Mouse (Mus musculus) retina, postnatal 7 days (tissue): Measurements from ENCODE around the gene Parg.
"Not testable (repeated sequence)": the region's sequence is repeated elsewhere in the genome, so short reads cannot be mapped to it uniquely, and the experiment has no call there.

ENCODE experiments used
- DNase-seq: peaks from one replicate; pipeline ENCODE4 v3.0.0-alpha.2; 2012; ENCODE audit warnings: low read depth, low spot score

Gene Parg

DNA sequence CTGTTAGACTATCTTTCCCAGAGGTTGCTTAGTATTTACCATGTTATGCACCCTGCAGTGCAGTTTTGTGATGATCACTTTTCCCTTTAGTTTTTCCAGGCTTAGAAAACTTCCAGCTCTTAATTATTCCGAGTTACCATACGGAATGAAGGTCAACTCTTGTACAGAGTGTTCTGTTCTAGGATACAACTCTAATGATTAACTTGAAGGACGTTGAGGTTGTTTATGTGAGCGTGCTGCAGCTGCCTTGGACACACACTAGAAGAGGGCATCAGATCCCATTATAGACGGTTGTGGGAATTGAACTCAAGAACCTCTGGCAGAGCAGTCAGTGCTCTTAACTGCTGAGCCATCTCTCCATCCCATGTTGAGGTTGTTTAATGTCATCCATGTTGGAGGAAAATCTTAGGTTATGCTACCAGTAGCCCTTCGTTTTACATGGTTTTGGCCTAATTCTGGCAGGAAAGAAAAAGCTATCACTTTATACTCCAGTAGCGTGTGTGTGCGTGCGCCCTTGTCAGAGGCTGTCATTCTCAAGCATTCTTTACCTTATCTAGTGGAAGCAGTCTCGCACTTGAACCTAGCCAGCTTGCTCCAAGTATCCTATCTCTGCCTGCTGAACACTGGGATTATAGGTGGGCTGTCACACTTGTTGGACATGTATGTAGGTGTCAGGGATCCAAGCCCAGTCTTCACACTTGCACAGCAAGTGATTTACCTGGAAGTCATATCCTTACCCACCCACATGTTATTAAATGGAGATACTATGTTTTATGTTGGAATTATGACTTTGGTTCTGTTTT, 22.2 kb upstream of the Parg start:
- DNase-seq, result no peak

DNA sequence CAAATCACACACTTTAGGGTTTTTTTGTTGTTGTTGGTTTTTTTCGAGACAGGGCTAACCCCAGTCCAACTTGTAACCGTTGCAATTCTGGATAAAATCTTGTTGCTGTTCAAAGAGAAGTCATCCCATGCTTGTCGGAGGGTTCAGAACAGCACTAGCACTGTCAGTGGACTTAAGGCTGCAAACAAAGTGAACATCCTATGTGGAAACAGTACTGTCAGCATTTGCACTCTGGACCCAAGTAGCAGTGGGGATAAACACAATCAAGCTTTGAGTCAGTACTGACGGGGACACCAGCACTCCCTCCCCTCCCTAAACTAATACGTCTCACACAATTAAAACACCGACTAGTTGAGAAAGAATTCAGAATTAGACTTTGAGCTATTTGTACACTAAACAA, 20.9 kb upstream of the Parg start:
- DNase-seq, result no peak

DNA sequence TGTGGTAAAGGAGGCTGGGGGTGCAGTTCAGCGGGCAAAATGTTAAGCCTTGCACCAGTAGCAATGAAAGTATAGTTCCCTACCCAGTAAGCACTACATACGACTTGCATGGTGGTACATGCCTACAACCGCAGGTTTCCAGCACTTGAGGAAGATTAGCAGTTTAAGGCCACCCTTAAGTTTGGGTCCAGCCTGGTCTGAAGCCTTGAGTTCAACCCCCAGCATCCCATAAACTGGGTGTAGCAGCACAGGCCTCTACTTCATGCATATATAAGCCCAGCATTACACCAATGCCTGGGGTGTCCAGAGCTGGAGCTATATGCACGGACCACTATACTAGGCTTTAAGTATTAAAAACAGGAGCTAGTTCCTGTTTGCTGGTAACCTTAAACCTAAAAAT, 17.9 kb upstream of the Parg start:
- DNase-seq, result no peak

DNA sequence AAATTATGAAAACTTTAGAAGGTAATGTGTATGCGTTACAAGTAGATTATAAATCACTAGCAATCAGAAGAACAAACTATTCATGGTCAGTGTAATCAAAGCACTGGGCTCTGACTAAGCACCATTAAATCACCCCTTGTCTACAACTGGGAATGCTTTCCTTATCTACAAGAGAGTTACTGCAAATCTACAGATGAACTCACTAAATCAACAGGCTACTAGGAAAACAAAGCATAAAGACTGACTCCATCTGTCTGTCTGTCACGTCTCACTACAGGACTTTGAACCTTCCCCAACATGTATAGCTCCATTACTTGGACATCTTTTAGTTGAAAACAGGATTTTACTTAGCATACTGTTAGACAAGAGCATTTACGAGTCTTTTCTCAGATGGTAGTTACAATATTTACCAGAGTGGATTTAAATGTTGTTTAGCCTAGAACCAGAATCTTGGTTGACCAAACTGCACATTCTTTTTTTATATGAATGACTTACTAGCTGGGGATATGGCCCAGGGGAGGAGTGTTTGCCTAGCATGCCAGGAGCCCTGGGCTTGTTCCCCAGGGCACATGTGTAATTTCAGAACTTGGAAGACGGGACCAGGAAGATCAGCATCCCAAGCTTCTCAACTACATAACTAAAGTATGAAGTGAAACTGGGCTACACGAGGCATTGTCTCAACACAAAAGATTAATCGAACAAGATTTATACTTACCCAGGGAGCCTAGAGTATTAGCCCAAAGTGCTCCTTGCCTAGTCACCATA, 10.9 kb upstream of the Parg start:
- no peak for DNase-seq

DNA sequence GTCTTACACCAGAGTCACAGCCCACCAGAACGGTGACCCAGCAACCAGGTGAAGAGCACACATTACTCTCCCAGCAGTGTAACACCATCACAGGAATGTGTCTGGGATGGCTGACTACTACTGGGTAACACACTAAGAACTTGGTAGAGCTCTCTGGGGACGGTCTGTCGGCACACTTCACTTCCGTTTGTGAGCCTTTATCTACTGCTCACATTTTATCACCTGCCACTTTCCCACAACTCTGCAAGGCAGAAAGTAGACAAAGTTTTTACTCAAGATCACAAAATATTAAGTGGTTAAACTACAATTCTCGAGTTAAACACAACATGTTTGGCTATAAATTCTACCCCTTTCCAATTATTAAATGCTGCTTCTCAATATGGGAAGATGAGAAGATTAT, 9.8 kb upstream of the Parg start:
- DNase-seq, result no peak

DNA sequence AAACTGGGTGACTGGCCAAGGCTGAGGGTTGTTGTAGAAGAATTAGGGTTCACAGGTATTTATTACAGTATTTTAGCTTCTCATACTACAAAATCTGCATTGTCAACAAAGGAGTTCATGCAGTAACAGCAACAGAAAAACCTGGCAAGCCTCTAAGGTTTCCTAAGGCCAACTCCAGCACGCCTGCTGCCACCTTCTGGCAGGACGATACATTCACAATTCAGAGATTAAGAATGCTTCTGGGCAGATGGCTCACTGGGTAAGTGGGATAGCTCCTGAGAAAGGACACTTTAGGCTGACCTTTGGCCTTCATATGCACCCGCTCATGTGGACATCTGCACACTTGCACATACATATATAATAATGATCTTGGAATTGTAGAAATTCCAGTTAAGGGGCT, 9.3 kb upstream of the Parg start:
- DNase-seq, result peak; percentile 44

DNA sequence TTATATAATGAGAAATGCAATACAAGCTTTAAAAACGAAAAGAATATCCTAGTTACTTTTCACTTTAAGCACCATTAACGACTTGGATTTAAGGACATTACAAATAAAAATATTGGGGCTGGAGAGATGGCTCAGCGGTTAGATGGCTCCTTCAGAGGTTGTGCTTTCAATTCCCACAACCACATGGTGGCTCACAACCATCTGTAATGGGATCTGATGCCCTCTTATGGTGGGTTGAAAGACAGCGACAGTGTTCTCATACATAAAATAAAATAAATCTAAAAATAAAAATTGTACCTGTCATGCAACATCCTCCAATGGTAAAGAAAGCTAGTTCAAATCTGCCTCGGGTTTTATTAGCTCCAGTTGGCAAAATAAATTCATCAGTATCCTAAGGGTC, 8.2 kb upstream of the Parg start:
- DNase-seq, result not testable (repeated sequence)

DNA sequence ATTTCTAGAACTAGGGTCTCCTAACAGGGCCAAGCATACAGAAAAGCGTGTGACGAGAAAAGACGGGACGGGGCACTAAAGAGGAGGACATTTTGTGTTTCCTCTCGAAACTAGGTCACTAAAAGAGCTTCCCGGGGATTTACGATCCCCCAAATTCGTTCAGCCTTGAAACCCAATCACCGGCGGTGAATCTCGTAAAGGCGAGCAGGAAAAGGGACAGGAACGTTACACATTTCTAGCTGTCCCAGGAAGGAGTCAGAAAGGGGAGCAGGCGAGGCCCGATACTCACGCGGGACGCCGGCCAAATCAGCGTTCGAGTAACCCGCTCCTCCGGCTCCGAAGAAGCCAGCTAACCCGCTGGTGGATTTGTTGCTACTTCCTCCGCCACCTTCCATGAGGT, 395 bp upstream of the Parg start:
- no peak for DNase-seq

DNA sequence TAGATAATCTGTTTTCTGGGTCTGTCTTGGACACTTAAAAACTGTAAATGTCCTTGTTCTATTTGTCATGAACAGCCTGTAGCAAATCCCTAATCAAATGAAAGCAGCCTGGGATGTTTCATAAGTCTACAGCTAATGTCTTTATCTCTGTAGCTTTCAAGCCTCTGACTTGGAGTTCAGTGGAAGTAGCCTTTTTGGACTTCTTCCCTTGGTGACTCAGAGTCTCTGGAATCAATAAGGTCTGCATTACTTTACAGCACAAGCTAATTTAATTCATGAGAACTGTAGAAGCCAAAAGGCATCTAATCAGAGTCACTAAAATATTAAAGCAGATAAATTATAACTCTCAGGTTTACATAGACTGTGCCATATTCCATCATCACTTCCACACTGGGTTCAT, 24.9 kb downstream of the Parg start:
- no peak for DNase-seq

DNA sequence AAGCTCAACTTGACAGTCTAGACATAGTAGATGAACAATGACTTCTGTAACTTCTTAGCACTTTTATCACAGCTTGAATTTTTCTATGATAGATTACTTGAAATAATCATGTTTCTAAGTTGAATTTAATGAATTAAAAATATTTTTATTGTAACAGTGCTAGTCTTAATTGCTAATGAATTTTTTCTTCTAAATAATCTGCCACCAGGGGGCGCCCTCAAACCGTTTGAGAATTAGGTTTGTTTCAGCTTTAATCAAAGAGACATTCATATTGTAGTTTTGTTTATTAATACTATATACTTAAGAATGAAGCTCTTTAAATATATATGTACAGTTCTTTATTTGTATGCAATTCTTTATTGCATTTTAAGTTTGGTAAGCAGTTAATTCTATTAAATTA, 27.2 kb downstream of the Parg start:
- DNase-seq, result peak; percentile 46

DNA sequence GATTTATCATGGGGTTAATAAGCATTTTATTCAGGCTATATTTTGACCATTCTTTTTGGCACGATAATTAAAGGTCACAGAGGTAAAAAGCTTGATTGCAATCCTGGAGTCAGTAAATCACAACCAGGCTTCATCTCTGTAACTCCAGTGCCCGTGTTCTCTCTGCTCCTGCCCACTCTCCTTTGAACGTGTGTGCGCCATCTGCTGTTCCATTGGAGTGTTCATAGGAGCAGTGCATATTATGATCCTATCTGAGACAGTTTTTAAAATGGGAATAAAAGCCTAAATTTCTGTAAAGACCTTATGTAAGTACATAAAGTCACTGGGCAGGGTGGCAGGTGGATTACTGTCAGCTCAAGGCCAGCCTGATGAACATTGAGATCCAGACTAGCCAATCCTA, 40.7 kb downstream of the Parg start:
- DNase-seq, result no peak

DNA sequence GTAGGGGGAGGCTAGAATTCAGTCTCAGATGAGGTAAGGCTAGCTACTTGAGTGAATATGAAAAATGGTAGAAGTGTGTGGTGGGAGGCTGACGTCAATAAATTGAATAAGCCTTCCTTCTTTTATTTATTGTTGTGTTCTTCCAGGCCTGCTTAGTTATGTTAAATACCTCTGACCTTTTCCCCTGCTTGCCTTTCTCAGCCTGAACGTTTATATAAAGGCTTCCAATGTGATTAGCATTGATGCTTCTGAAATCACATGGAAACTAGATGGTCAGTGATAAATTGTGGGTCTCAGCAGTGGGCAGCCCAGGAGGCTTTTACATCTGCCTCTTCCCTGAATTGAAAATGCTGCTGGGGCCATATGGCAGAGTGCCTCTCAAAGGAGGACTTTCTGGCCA, 44.3 kb downstream of the Parg start:
- DNase-seq, result no peak

DNA sequence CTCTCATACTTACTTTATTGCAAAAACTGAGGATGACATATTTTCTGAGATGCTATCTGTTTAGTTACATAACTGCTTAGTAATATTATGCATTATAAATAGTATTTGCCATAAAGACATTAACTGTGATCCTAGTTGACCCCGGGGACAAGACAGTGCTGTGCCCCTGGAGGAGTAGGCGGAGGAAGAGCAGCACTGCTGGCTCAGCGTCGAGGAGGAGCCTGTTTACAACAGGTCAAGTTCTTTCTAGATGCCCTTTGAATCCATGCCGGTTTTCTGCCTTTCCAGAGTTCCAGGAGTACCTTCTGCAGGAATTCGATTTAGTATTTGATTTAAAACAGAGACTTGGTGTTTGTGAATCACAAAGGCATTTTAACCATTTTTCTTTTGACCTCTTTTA, 47.9 kb downstream of the Parg start:
- no peak for DNase-seq

DNA sequence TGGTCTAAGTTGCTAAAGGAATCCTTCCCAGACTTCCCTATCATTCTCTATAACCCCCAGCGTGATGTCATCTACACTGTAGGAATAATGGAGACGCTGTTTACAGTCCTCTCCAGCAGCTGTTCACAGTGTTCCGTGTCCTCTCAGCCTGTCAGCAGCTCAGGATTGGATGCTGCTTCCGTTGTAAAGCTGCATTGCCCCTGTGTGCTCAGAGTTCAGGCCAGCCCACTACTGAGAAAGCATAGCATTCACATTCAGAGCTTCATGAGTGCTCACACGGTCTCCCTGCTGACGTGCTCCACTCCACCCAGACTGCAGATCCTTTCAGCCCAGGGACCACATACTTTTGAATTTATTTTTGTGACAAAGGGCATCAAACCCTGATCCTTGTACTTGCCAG, 59.1 kb downstream of the Parg start:
- DNase-seq, result no peak

DNA sequence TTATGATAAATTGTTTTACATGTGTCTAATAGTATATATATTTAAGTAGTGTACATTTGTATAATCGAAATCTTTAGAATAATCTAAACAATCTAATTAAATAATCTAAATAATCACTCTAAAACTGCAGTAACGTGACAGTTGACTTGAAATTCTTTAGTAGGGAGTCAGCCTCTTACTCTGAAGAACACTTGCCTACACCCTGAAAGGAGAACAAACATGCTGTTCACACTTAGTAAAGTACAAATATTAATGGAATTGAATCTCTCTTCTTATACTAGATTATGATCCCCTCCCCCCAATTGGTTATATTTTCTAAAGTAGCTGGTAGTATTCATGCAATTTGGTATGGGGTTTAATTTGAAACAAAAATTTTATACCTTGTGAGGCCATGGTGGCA, 60.0 kb downstream of the Parg start:
- no peak for DNase-seq

DNA sequence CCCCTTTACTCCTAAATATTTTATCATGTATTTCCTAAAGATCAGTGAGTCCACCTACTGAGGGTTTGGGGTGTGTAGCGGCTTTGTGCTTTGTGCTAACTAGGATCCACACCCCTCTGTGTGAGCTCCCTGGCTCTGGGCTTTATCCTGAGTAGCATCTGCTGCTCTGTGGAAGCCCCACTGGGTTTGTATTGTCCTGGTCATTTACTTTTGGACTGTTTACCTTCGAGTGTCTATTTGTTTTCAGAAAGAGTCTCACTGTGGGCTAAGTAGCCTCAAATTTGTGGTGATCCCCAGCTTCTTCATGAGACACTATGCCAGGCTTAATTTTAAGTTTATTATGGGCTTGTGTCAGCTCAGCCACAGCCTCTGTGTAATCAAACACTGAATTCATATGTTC, 67.2 kb downstream of the Parg start:
- DNase-seq, result no peak

DNA sequence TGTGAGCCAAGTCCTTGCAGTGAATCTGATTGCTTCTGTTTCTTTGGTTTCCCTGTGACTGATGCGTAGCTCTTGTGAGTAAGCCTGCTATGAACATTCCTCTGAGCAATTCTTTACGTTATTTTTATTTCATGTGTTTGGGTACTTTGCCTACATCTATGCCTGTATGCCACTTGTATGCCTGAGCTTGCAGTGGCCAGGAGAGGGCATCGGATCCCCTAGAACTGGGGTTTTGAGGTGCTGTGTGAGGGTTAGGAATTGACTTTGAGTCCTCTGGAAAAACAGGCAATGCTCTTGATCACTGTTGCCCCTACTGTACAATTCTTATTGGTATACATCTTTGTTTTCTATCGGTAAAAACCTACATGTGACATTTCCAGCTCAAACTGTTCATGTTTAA, 67.8 kb downstream of the Parg start:
- no peak for DNase-seq

DNA sequence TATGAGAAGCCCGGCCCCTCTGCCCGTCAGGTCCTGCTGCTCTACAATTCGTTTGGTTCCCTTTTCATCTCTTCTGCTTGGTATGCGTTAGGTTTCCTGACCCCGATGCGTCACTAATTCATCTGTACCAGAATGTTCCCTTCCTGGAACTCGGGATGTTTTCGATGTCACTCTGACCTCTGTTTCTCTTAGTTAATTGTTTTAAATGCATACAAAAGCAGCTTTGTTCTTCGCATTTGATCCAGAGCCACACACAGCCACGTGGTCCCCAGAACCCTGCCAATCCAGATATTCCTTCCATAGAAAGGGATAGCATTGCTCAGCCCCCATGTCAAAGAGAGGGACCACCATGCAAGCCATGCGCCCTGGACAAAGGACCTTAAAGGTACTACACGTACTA, 99.9 kb downstream of the Parg start:
- DNase-seq, result no peak

DNA sequence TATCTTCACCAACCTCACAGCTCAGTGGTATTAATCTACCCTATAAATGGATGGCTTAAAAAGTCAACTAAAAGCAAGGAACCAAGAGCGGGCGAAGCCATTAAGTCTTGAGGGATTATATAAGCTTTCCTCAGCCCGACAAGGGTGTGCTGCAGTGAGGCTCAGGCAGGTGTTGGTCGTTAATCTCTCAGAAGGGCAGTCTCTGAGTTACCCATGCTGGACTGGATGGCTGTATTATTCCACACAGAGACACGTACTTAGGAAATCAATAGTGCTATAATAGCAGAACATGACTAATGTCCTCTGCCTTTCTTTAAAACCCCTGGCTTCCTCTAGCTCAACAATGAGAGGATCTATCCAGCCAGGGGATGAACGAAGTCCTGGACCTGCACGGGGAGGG, 100.7 kb downstream of the Parg start:
- DNase-seq, result no peak

DNA sequence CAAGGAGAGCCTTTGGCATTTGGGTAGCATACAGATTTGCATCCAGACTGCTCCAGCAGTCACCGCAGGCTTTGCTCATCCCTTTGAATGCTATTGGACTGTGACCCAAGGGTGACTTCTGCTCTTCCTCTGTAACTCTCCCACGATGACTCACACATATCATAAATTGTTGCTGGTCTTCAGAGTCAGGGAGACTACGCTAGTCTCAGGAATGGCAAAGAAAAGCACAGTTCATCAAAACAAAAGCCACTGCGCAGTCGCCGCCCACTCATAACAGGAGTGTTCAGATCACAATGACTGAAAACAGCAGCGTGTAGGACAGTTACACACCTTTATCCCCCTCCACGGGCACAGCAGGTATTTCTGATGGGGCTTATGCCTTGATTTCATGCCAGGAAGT, 103.2 kb downstream of the Parg start:
- DNase-seq, result no peak

DNA sequence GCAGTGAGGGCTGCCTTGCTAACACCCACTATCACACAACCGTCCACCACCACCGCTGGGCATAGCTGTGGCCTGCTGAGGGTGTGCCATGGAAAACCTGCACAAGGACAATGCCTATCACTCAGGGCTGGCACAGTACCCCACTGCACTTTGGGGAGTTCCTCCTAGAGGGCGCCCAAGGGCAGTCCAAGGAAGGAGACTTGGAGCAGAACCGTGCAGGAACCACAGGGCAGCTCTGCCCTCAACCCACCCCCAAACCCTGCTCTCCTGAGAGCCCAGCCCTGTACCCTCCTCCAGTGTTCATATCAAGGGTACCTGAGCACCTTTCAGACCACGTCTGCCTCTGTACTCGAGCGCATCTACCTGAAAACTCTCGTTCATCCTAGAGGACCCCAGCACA, 108.1 kb downstream of the Parg start:
- DNase-seq, result no peak

DNA sequence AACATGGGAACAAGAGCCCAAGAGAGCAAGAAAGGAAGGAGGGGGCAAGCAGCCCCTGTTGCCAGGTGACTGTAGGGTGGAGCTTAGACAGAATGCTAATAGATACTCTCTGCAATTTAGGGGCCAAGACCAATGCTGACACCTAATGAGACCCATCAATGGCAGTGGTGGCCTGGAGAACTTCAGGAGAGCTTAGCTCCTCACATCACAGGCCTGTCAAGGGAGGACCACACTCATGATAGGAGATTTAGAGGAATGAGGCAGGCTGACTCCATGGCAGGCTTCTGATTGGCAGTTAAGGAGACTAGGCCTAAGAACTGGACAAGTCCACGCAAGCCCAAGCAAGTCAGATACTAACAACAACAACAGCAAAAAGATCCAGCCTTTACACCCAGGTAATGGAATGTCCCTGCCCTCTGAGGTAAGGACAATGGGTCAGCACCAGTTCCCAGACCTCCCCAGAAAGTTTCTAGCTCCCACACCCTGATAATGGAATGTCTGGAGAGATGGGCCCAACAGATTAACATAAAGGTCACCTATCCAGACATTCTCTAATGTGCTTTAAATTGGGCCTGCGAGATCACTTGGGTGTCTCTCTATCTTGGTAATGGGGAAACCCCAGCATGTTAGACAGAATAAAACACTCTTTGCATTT, 109.8 kb downstream of the Parg start:
- no peak for DNase-seq

DNA sequence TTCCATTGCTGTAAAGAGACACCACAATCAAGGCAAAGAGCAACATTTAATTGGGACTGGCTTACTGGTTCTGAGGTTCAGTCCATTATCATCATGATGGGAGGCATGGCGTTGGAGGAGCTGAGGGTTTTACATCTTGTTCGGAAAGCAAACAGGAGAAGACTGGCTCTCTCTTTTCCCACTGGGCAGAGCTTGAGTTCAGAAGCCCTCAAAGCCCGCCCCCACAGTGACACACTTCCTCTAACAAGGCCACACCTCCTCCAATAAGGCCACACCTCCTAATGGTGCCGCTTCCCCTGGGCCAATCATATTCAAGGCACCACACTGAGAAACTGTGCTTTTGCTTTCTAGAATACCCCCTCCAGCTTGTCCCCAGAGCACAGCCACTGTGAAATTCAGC, 116.1 kb downstream of the Parg start:
- no peak for DNase-seq
